Mouse (Mus musculus) heart, adult 2 months (tissue): Measurements from ENCODE around the gene Gli2. TPM values are rescaled to one million over a fixed set of nuclear protein-coding genes. Genes with fewer than 3 reads are reported as not detected.

Experiments
- DNase-seq, 2 experiments: peaks; one replicate each; pipeline ENCODE4 v3.0.0; 2021
- H3K27ac ChIP-seq: fragments of 200-600 bp; 2 replicates; pipeline ENCODE4 v1.8.1; 2022
- H3K27me3 ChIP-seq: fragments of 200-500 bp; 2 replicates; pipeline ENCODE4 v1.6.1; 2012; ENCODE audit warnings: mild to moderate bottlenecking, low read length, inconsistent platforms, mixed read lengths; ENCODE audit not compliant: control insufficient read depth, insufficient read depth
- H3K36me3 ChIP-seq: fragments of 200-500 bp; 2 replicates; pipeline ENCODE4 v1.6.1; 2012; ENCODE audit warnings: low read length, inconsistent platforms; ENCODE audit not compliant: control insufficient read depth, insufficient read depth
- H3K4me1 ChIP-seq: fragments of 200-500 bp; 2 replicates; pipeline ENCODE4 v1.6.1; 2011; ENCODE audit warnings: low read length; ENCODE audit not compliant: control insufficient read depth, insufficient read depth
- H3K4me3 ChIP-seq: fragments of 200-600 bp; 2 replicates; pipeline ENCODE4 v1.8.1; 2022
- H3K79me2 ChIP-seq: fragments of 200-500 bp; replicated peaks from 2 replicates; pipeline ENCODE4 v1.6.1; 2012; ENCODE audit warnings: mild to moderate bottlenecking, inconsistent platforms, low read length, moderate library complexity, mixed read lengths; ENCODE audit not compliant: control insufficient read depth, insufficient read depth
- H3K9ac ChIP-seq: fragments of 200-500 bp; 2 replicates; pipeline ENCODE4 v1.6.1; 2012; ENCODE audit warnings: low read depth, mild to moderate bottlenecking, control low read depth, inconsistent platforms, low read length, mixed read lengths
- CTCF ChIP-seq: fragments of 200-600 bp; IDR thresholded peaks from 2 replicates; pipeline ENCODE4 v1.8.1; 2022; ENCODE audit warnings: antibody characterized with exemption, mild to moderate bottlenecking, moderate library complexity
- EP300 ChIP-seq: fragments of 200-500 bp; IDR thresholded peaks from 2 replicates; pipeline ENCODE4 v1.6.1; 2011; ENCODE audit warnings: low read depth, low read length, control low read depth; ENCODE audit not compliant: insufficient read depth
- POLR2A ChIP-seq: fragments of 200-500 bp; IDR thresholded peaks from 2 replicates; pipeline ENCODE4 v1.6.1; 2011; ENCODE audit warnings: mild to moderate bottlenecking, low read depth, low read length, control low read depth; ENCODE audit not compliant: insufficient read depth
- WGBS: fragments of 180-500 bp; shearing (Covaris S2); methylation state at CpG from one replicate; pipeline ENCODE4 v1.1.7; 2018; 5-methylcytosine and 5-hydroxymethylcytosine counted together
- intact Hi-C: fragments of 180-260 bp; cut with DNase I; formaldehyde crosslinking; loops from one replicate; pipeline ENCODE4 v1.15.1; 2025
- long read RNA-seq: library from polyadenylated mRNA; stranded (forward); transcript quantifications from one replicate; pipeline ENCODE4 v2.0.0, GENCODE M21; 2021
- polyA plus RNA-seq: library from polyadenylated mRNA; depleted of rRNA; stranded (reverse); fragments of >200 nt; gene quantifications from 2 replicates; pipeline ENCODE4 v1.2.3, GENCODE M21; 2012; rRNA removed
- total RNA-seq, 2 experiments: library from RNA; stranded (reverse); gene quantifications; 2 replicates each; pipeline ENCODE4 v1.2.3; 2021

Gene Gli2
- total RNA-seq, result 1 to 10 TPM; 1.0 to 1.2 TPM
- 2.1 and 2.6 TPM in 2 replicates for polyA plus RNA-seq
- long read RNA-seq, partial matches to known transcripts, result 1 of 1 reads
- long read RNA-seq, other reads (novel, unspliced or antisense), result 0 of 1 reads

- H3K27ac ChIP-seq, result peak within 1 kb of the TSS; percentile 53
- peak within 1 kb of the TSS; percentile 63 for H3K9ac ChIP-seq
- no peak for TF ChIP-seq EP300
- TF ChIP-seq CTCF, result peak; percentile 75
- TF ChIP-seq POLR2A, result no peak
- under 1% methylated on average over 42 of the region's 42 CpGs for WGBS
- H3K27me3 ChIP-seq, result peaks cover 13% of the 10 kb centered on the region
- H3K79me2 ChIP-seq, result no peaks in the 10 kb centered on the region
- H3K36me3 ChIP-seq, result no peaks in the 10 kb centered on the region
- peak; percentile 82 to 87 for DNase-seq
- H3K4me3 ChIP-seq, result peak within 1 kb of the TSS; percentile 51
- H3K4me1 ChIP-seq, result no peaks in the 10 kb centered on the region; the same call in 1 of the 2 replicates
- intact Hi-C loops, result loop anchor here (1.0 to 5.0 kb wide), 2 partner anchors 71 to 284 kb away; no protein-coding TSS in a partner anchor
Observed at GRCm38 (mm10) chr1:119053402-119053841, at the start of gene Gli2. Gene Gli2, minus strand, starts transcription at chr1:119053619.

DNA sequence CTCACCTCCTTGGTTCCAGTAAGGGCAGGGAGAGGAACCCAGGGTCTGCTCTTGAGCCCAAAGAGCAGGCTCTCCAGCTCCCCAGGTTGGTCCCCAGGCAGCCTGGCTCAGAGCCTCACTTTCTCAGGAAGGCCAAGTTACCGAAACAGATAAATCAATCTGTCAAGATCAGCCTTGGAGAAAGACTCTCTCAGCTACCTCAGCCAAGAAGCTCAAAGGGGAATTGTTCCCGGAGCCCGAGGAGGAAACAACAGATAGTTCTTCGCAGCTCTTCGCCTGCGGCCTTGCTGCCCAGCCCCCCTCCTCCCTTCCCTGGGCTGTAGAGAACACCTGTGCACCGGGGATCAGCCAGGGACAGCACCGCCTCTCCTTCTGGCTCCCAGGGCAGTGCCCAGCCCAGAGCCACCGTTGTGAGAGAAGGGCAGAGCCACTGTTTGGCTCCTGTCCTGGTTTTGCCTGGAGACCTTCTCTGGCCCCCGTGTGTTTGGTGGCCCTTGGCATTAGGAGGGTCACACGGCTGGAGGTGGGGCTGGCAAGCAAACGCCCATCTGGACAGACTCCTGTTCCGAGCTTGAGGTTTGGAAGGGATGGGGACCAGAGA lies 44.6 kb upstream of the Gli2 start:
- no peak overlapping the region for H3K9ac ChIP-seq
- intact Hi-C loops, result no loop called here
- no peaks in the 10 kb centered on the region for H3K4me1 ChIP-seq
- no peaks in the 10 kb centered on the region for H3K79me2 ChIP-seq
- WGBS, result 53% methylated on average over 13 of the region's 13 CpGs
- H3K36me3 ChIP-seq, result no peaks in the 10 kb centered on the region
- TF ChIP-seq EP300 (no peak), POLR2A (no peak), CTCF (no peak)
- H3K27me3 ChIP-seq, result no peaks in the 10 kb centered on the region
- no peak for DNase-seq
- no peak overlapping the region for H3K4me3 ChIP-seq
- H3K27ac ChIP-seq, result no peak overlapping the region

- H3K27ac ChIP-seq, result no peak overlapping the region
- no peaks in the 10 kb centered on the region for H3K36me3 ChIP-seq
- no peak overlapping the region for H3K4me3 ChIP-seq
- H3K9ac ChIP-seq, result no peak overlapping the region
- intact Hi-C loops, result loop anchor here (1.0 to 5.0 kb wide), 2 partner anchors 154 to 330 kb away; no protein-coding TSS in a partner anchor
- DNase-seq, result peak; percentile 41 to 69
- TF ChIP-seq CTCF, result peak; percentile 91
- peak; percentile 85 for TF ChIP-seq EP300
- TF ChIP-seq POLR2A, result no peak
- H3K4me1 ChIP-seq, result no peaks in the 10 kb centered on the region
- no peaks in the 10 kb centered on the region for H3K79me2 ChIP-seq
- 12% methylated on average over 8 of the region's 8 CpGs for WGBS
- no peaks in the 10 kb centered on the region for H3K27me3 ChIP-seq
Observed at GRCm38 (mm10) chr1:119093739-119094138, 40.3 kb upstream of the Gli2 start.

- DNase-seq, result peak in 1 of 2 experiments; percentile 15
- TF ChIP-seq CTCF (no peak), EP300 (no peak), POLR2A (no peak)
- H3K27me3 ChIP-seq, result no peaks in the 10 kb centered on the region
- H3K79me2 ChIP-seq, result no peaks in the 10 kb centered on the region
- 65% methylated on average over 18 of the region's 18 CpGs for WGBS
- intact Hi-C loops, result loop anchor here (5.0 kb wide), 4 partner anchors 157 to 837 kb away; no protein-coding TSS in a partner anchor
- no peaks in the 10 kb centered on the region for H3K36me3 ChIP-seq
- H3K27ac ChIP-seq, result no peak overlapping the region
- H3K4me3 ChIP-seq, result no peak overlapping the region
- no peak overlapping the region for H3K9ac ChIP-seq
- no peaks in the 10 kb centered on the region for H3K4me1 ChIP-seq
Observed at GRCm38 (mm10) chr1:119089887-119090620, 36.6 kb upstream of the Gli2 start.

GRCm38 (mm10) chr1:119087539-119087938 lies 34.1 kb upstream of the Gli2 start:
- H3K9ac ChIP-seq, result no peak overlapping the region
- H3K4me3 ChIP-seq, result no peak overlapping the region
- no peak overlapping the region for H3K27ac ChIP-seq
- H3K36me3 ChIP-seq, result no peaks in the 10 kb centered on the region
- DNase-seq, result peak; percentile 59 to 75
- no peaks in the 10 kb centered on the region; the same call in 1 of the 2 replicates for H3K4me1 ChIP-seq
- WGBS, result 2% methylated on average over 3 of the region's 3 CpGs
- H3K27me3 ChIP-seq, result no peaks in the 10 kb centered on the region
- no peaks in the 10 kb centered on the region for H3K79me2 ChIP-seq
- intact Hi-C loops, result loop anchor here (2.0 to 5.0 kb wide), 4 partner anchors 375 to 840 kb away; no protein-coding TSS in a partner anchor
- peak; percentile 81; the same call in 1 of the 2 replicates for TF ChIP-seq EP300
- 0 out of 2 replicates have a peak, but pooled peaks have one; percentile 99 for TF ChIP-seq CTCF
- no peak for TF ChIP-seq POLR2A

DNA sequence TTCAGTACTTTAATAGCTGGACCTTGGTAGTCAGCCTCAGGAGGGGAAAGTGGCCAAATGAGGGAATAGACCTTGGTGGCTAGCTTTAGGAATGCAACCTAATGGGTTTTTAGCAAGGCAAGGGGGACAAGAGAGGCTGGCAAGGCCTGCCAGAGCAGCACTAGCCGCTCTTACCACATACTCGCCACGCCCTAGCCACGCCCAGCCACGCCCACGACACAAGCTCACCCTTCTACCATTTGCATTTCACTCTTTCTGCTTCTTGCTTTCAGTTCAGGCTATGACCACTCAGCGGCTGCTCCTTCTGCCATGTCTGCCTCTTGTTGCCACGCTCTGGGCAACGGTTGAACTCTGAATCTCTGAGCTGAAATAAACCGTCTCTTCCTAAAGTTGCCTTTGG lies 32.4 kb upstream of the Gli2 start:
- Histone ChIP-seq H3K4me3 (no peak overlapping the region), H3K9ac (no peak overlapping the region), H3K27ac (no peak overlapping the region), H3K79me2 (no peaks in the 10 kb centered on the region), H3K4me1 (no peaks in the 10 kb centered on the region; the same call in 1 of the 2 replicates), H3K27me3 (no peaks in the 10 kb centered on the region), H3K36me3 (no peaks in the 10 kb centered on the region)
- 66% methylated on average over 10 of the region's 10 CpGs for WGBS
- no peak for TF ChIP-seq POLR2A
- no peak for TF ChIP-seq EP300
- no peak for TF ChIP-seq CTCF
- DNase-seq, result no peak
- intact Hi-C loops, result loop anchor here (2.0 to 5.0 kb wide), 4 partner anchors 377 to 842 kb away; no protein-coding TSS in a partner anchor
